13 mouse cellular contexts compared by ENCODE assay signal in genomic region chr7:92005681-92006425, GRCm38 (mm10).
"Had no signal": no experiment of that assay in that cellular context is flagged by ENCODE, and none has a peak within 500 bp of the region (broad histone marks: within the 10 kb centered on the region; RNA-seq: fewer than 3 reads in every experiment).

No protein-coding gene starts in this region.

- H3K4me1 ChIP-seq: limb, embryonic 12.5 days; liver, embryonic 13.5 days; lung, embryonic 15.5 days; megakaryocyte, embryonic 14.5 days; midbrain, embryonic 13.5 days had no signal

- H3K4me3 ChIP-seq: limb, embryonic 12.5 days; liver, embryonic 13.5 days; lung, embryonic 15.5 days; megakaryocyte, embryonic 14.5 days; midbrain, embryonic 13.5 days had no signal

- H3K9me3 ChIP-seq: limb, embryonic 12.5 days; liver, embryonic 13.5 days; lung, embryonic 15.5 days; megakaryocyte, embryonic 14.5 days; midbrain, embryonic 13.5 days had no signal

- H3K36me3 ChIP-seq: limb, embryonic 12.5 days; liver, embryonic 13.5 days; lung, embryonic 15.5 days; midbrain, embryonic 13.5 days had no signal

- DNase-seq: kidney, postnatal 10 days; kidney, postnatal 4 days; liver; liver, embryonic 13.5 days; liver, postnatal 0 days; lung, postnatal 14 days; thymus, postnatal 4 days had no signal

- H3K27me3 ChIP-seq: limb, embryonic 12.5 days; liver, embryonic 13.5 days; lung, embryonic 15.5 days; megakaryocyte, embryonic 14.5 days; midbrain, embryonic 13.5 days had no signal

- H3K27ac ChIP-seq: limb, embryonic 12.5 days; liver, embryonic 13.5 days; lung, embryonic 15.5 days; macrophage; midbrain, embryonic 13.5 days; stomach, postnatal 0 days had no signal
